Mouse (Mus musculus): ENCODE measurements at regions not wholly inside any gene's neighbourhood (a gene's known extent, or its start where the extent isn't known, plus 50 kb on each side); places are given as distances from the start of the nearest gene placed in this dataset.

GRCm38 (mm10) chr13:71747003-71747965 is 216.2 kb downstream of the Irx1 start:
- WGBS = 59% methylated on average over 11 of the region's 11 CpGs
- peak; percentile 86 for TF ChIP-seq EP300 (optimal IDR thresholded peaks at IDR 0.05)
- TF ChIP-seq CTCF (IDR thresholded peaks at IDR 0.05; ENCODE audit: low read depth) = no peak
- DNase-seq (ENCODE audit: low spot score) (no peak), ATAC-seq (ENCODE audit: low FRiP score, low TSS enrichment) (peak; percentile 93)
- no peaks in the 10 kb centered on the region for H3K4me1 ChIP-seq (replicated peaks; ENCODE audit: control insufficient read depth, insufficient read depth)
- no peaks in the 10 kb centered on the region for H3K27me3 ChIP-seq (ENCODE audit: control insufficient read depth, insufficient read depth, low read length)
- no peaks in the 10 kb centered on the region for H3K36me3 ChIP-seq (ENCODE audit: control insufficient read depth, insufficient read depth, low read length)
- no peak overlapping the region for H3K9ac ChIP-seq (ENCODE audit: low read length)
- H3K27ac ChIP-seq (replicated peaks) = peak overlapping the region; percentile 18; the same call in 1 of the 2 replicates
- no peaks in the 10 kb centered on the region for H3K9me3 ChIP-seq (ENCODE audit: control insufficient read depth, low read length)
- H3K4me3 ChIP-seq (ENCODE audit: low read depth, low read length) = no peak overlapping the region
- no peak overlapping the region for H3K4me2 ChIP-seq (replicated peaks; ENCODE audit: low read depth)

- TF ChIP-seq EP300 (optimal IDR thresholded peaks at IDR 0.05) (no peak), CTCF (IDR thresholded peaks at IDR 0.05; ENCODE audit: low read depth) (no peak)
- Histone ChIP-seq H3K36me3 (ENCODE audit: control insufficient read depth, insufficient read depth, low read length) (no peaks in the 10 kb centered on the region), H3K27me3 (ENCODE audit: control insufficient read depth, insufficient read depth, low read length) (no peaks in the 10 kb centered on the region), H3K4me2 (replicated peaks; ENCODE audit: low read depth) (no peak overlapping the region), H3K4me1 (replicated peaks; ENCODE audit: control insufficient read depth, insufficient read depth) (no peaks in the 10 kb centered on the region), H3K9ac (ENCODE audit: low read length) (no peak overlapping the region), H3K4me3 (ENCODE audit: low read depth, low read length) (no peak overlapping the region), H3K9me3 (ENCODE audit: control insufficient read depth, low read length) (no peaks in the 10 kb centered on the region), H3K27ac (replicated peaks) (no peak overlapping the region; the same call in 1 of the 2 replicates)
- 46% methylated on average over 3 of the region's 3 CpGs for WGBS
- DNase-seq (ENCODE audit: low spot score) = no peak
- ATAC-seq (ENCODE audit: low FRiP score, low TSS enrichment) = no peak
Observed at GRCm38 (mm10) chr13:71746534-71746933, 217.0 kb downstream of the Irx1 start.

GRCm38 (mm10) chr13:71736821-71737345 is 226.6 kb downstream of the Irx1 start:
- no peak overlapping the region for H3K4me3 ChIP-seq (ENCODE audit: low read depth, low read length)
- H3K4me2 ChIP-seq (replicated peaks; ENCODE audit: low read depth) = no peak overlapping the region
- H3K9me3 ChIP-seq (ENCODE audit: control insufficient read depth, low read length) = no peaks in the 10 kb centered on the region
- no peak overlapping the region for H3K27ac ChIP-seq (replicated peaks)
- 48% methylated on average over 8 of the region's 8 CpGs for WGBS
- H3K36me3 ChIP-seq (ENCODE audit: control insufficient read depth, insufficient read depth, low read length) = no peaks in the 10 kb centered on the region
- H3K4me1 ChIP-seq (replicated peaks; ENCODE audit: control insufficient read depth, insufficient read depth) = no peaks in the 10 kb centered on the region; the same call in 1 of the 2 replicates
- DNase-seq (ENCODE audit: low spot score) = no peak
- no peak for ATAC-seq (ENCODE audit: low FRiP score, low TSS enrichment)
- no peak overlapping the region for H3K9ac ChIP-seq (ENCODE audit: low read length)
- no peaks in the 10 kb centered on the region for H3K27me3 ChIP-seq (ENCODE audit: control insufficient read depth, insufficient read depth, low read length)
- TF ChIP-seq EP300 (optimal IDR thresholded peaks at IDR 0.05) (no peak), CTCF (IDR thresholded peaks at IDR 0.05; ENCODE audit: low read depth) (no peak)

- Histone ChIP-seq H3K4me1 (replicated peaks; ENCODE audit: control insufficient read depth, insufficient read depth) (no peaks in the 10 kb centered on the region; the same call in 1 of the 2 replicates), H3K36me3 (ENCODE audit: control insufficient read depth, insufficient read depth, low read length) (no peaks in the 10 kb centered on the region), H3K27me3 (ENCODE audit: control insufficient read depth, insufficient read depth, low read length) (no peaks in the 10 kb centered on the region), H3K4me2 (replicated peaks; ENCODE audit: low read depth) (no peak overlapping the region), H3K9ac (ENCODE audit: low read length) (no peak overlapping the region), H3K9me3 (ENCODE audit: control insufficient read depth, low read length) (no peaks in the 10 kb centered on the region), H3K4me3 (ENCODE audit: low read depth, low read length) (no peak overlapping the region), H3K27ac (replicated peaks) (no peak overlapping the region)
- DNase-seq (ENCODE audit: low spot score) = no peak
- WGBS = 37% methylated on average over 12 of the region's 12 CpGs
- ATAC-seq (ENCODE audit: low FRiP score, low TSS enrichment) = no peak
- no peak for TF ChIP-seq CTCF (IDR thresholded peaks at IDR 0.05; ENCODE audit: low read depth)
- no peak for TF ChIP-seq EP300 (optimal IDR thresholded peaks at IDR 0.05)
Observed at GRCm38 (mm10) chr13:71734261-71734660, 229.3 kb downstream of the Irx1 start.

- Histone ChIP-seq H3K36me3 (ENCODE audit: control insufficient read depth, insufficient read depth, low read length) (no peaks in the 10 kb centered on the region), H3K4me1 (replicated peaks; ENCODE audit: control insufficient read depth, insufficient read depth) (no peaks in the 10 kb centered on the region; the same call in 1 of the 2 replicates), H3K4me2 (replicated peaks; ENCODE audit: low read depth) (no peak overlapping the region), H3K27ac (replicated peaks) (peak overlapping the region; percentile 80), H3K27me3 (ENCODE audit: control insufficient read depth, insufficient read depth, low read length) (no peaks in the 10 kb centered on the region), H3K9me3 (ENCODE audit: control insufficient read depth, low read length) (no peaks in the 10 kb centered on the region), H3K4me3 (ENCODE audit: low read depth, low read length) (no peak overlapping the region), H3K9ac (ENCODE audit: low read length) (no peak overlapping the region)
- ATAC-seq (ENCODE audit: low FRiP score, low TSS enrichment) = peak; percentile 92
- TF ChIP-seq CTCF (IDR thresholded peaks at IDR 0.05; ENCODE audit: low read depth) (no peak), EP300 (optimal IDR thresholded peaks at IDR 0.05) (peak; percentile 86)
- WGBS = 62% methylated on average over 5 of the region's 5 CpGs
- peak; percentile 48 for DNase-seq (ENCODE audit: low spot score)
Observed at GRCm38 (mm10) chr13:71733360-71733759, 230.2 kb downstream of the Irx1 start.

- Histone ChIP-seq H3K27me3 (ENCODE audit: control insufficient read depth, insufficient read depth, low read length) (no peaks in the 10 kb centered on the region), H3K9me3 (ENCODE audit: control insufficient read depth, low read length) (no peaks in the 10 kb centered on the region), H3K4me2 (replicated peaks; ENCODE audit: low read depth) (no peak overlapping the region), H3K9ac (ENCODE audit: low read length) (no peak overlapping the region), H3K27ac (replicated peaks) (peak overlapping the region; percentile 80), H3K4me1 (replicated peaks; ENCODE audit: control insufficient read depth, insufficient read depth) (no peaks in the 10 kb centered on the region; the same call in 1 of the 2 replicates), H3K4me3 (ENCODE audit: low read depth, low read length) (no peak overlapping the region), H3K36me3 (ENCODE audit: control insufficient read depth, insufficient read depth, low read length) (no peaks in the 10 kb centered on the region)
- DNase-seq (ENCODE audit: low spot score) = peak; percentile 24
- ATAC-seq (ENCODE audit: low FRiP score, low TSS enrichment) = peak; percentile 91
- WGBS = 35% methylated on average over 1 of the region's 1 CpGs
- no peak for TF ChIP-seq CTCF (IDR thresholded peaks at IDR 0.05; ENCODE audit: low read depth)
- no peak for TF ChIP-seq EP300 (optimal IDR thresholded peaks at IDR 0.05)
Observed at GRCm38 (mm10) chr13:71732903-71733302, 230.6 kb downstream of the Irx1 start.
